Mouse (Mus musculus) MEL (cell line): ENCODE measurements around the gene Gpr19. TPM values are rescaled to one million over a fixed set of nuclear protein-coding genes. Genes with fewer than 3 reads are reported as not detected.
A peak's percentile ranks its signal among the peaks of the same experiment; 100 is the strongest.

Experiments
- DNase-seq: peaks from one replicate; pipeline ENCODE4 v3.0.0; 2011; ENCODE audit warnings: low read depth, low spot score
- H3K27ac ChIP-seq: 2 replicates; pipeline ENCODE4 v1.5.1; 2012; ENCODE audit warnings: low read depth, mild to moderate bottlenecking, control low read depth, low read length, moderate library complexity; ENCODE audit not compliant: control insufficient read depth
- H3K27me3 ChIP-seq, 2 experiments: fragments of 150-350 bp in 1 of 2; sonication (generic) in 1 of 2; 2 replicates each; pipeline ENCODE4 v1.6.1; 2012; ENCODE audit warnings: low read length in 2 of 2, mild to moderate bottlenecking in 2 of 2, improper control_type of control experiment in 1 of 2, moderate library complexity in 1 of 2; ENCODE audit not compliant: insufficient read depth in 2 of 2, control insufficient read depth in 1 of 2
- H3K36me3 ChIP-seq, 2 experiments: 2 replicates each; pipeline ENCODE4 v1.6.1; 2012 to 2014; ENCODE audit warnings: low read length in 2 of 2, improper control_type of control experiment in 1 of 2, inconsistent platforms in 1 of 2, mild to moderate bottlenecking in 1 of 2; ENCODE audit not compliant: insufficient read depth in 2 of 2, control insufficient read depth in 1 of 2
- H3K4me1 ChIP-seq, 2 experiments: fragments of 150-350 bp in 1 of 2; sonication (generic) in 1 of 2; 2 replicates each; pipeline ENCODE4 v1.6.1; 2012; ENCODE audit warnings: low read length in 2 of 2, improper control_type of control experiment in 1 of 2, mild to moderate bottlenecking in 1 of 2; ENCODE audit not compliant: insufficient read depth in 2 of 2, control insufficient read depth in 1 of 2
- H3K4me3 ChIP-seq, 2 experiments: fragments of 150-350 bp in 1 of 2; sonication (generic) in 1 of 2; 2 replicates each; pipeline ENCODE4 v1.5.1; 2012; ENCODE audit warnings: low read depth in 2 of 2, low read length in 2 of 2, mild to moderate bottlenecking in 2 of 2, moderate library complexity in 2 of 2, control low read depth in 1 of 2, improper control_type of control experiment in 1 of 2; ENCODE audit not compliant: control insufficient read depth in 1 of 2, insufficient read depth in 1 of 2
- H3K79me2 ChIP-seq: 2 replicates; pipeline ENCODE4 v1.6.1; 2012; ENCODE audit warnings: mild to moderate bottlenecking, low read length, moderate library complexity; ENCODE audit not compliant: control insufficient read depth, poor library complexity, insufficient read depth
- H3K9ac ChIP-seq: 2 replicates; pipeline ENCODE4 v1.6.1; 2012; ENCODE audit warnings: low read depth, mild to moderate bottlenecking, control low read depth, low read length, moderate library complexity; ENCODE audit not compliant: control insufficient read depth, poor library complexity, severe bottlenecking
- H3K9me3 ChIP-seq: fragments of 150-350 bp; sonication (generic); replicated peaks from 2 replicates; pipeline ENCODE4 v1.6.1; 2012; ENCODE audit warnings: mild to moderate bottlenecking, low read length, improper control_type of control experiment, moderate library complexity; ENCODE audit not compliant: insufficient read depth
- BHLHE40 ChIP-seq: IDR thresholded peaks from 2 replicates; pipeline ENCODE4 v1.6.1; 2012; ENCODE audit warnings: low read depth, mild to moderate bottlenecking, inconsistent platforms, low read length, improper control_type of control experiment, borderline replicate concordance
- CHD1 ChIP-seq: IDR thresholded peaks from 2 replicates; pipeline ENCODE4 v1.6.1; 2012; ENCODE audit warnings: low read depth, mild to moderate bottlenecking, inconsistent platforms, low read length, improper control_type of control experiment
- CTCF ChIP-seq, 3 experiments: IDR thresholded peaks in 2 of 3; conservative IDR thresholded peaks in 1 of 3; 2 replicates each; pipeline ENCODE4 v1.5.1; 2011 to 2012; ENCODE audit warnings: low read length in 3 of 3, low read depth in 2 of 3, mild to moderate bottlenecking in 2 of 3, improper control_type of control experiment in 1 of 3, inconsistent platforms in 1 of 3, mixed read lengths in 1 of 3, moderate library complexity in 1 of 3; ENCODE audit not compliant: control insufficient read depth in 1 of 3, insufficient read depth in 1 of 3, poor library complexity in 1 of 3, severe bottlenecking in 1 of 3
- ELF1 ChIP-seq: IDR thresholded peaks from 2 replicates; pipeline ENCODE4 v1.6.1; 2014; ENCODE audit warnings: low read depth, mild to moderate bottlenecking, inconsistent platforms, low read length, improper control_type of control experiment, moderate library complexity
- EP300 ChIP-seq, 2 experiments: IDR thresholded peaks; 2 replicates each; pipeline ENCODE4 v1.6.1; 2011; ENCODE audit warnings: improper control_type of control experiment in 2 of 2, low read length in 2 of 2, low read depth in 1 of 2, mild to moderate bottlenecking in 1 of 2
- ETS1 ChIP-seq: IDR thresholded peaks from 2 replicates; pipeline ENCODE4 v1.6.1; 2012; ENCODE audit warnings: low read depth, mild to moderate bottlenecking, inconsistent platforms, low read length, improper control_type of control experiment, moderate library complexity
- GATA1 ChIP-seq: IDR thresholded peaks from 2 replicates; pipeline ENCODE4 v1.6.1; 2011; ENCODE audit warnings: low read depth, low read length, improper control_type of control experiment
- HCFC1 ChIP-seq: IDR thresholded peaks from 2 replicates; pipeline ENCODE4 v1.6.1; 2012; ENCODE audit warnings: low read depth, mild to moderate bottlenecking, inconsistent platforms, low read length, improper control_type of control experiment, moderate library complexity
- MAX ChIP-seq: IDR thresholded peaks from 2 replicates; pipeline ENCODE4 v1.6.1; 2011; ENCODE audit warnings: low read length, improper control_type of control experiment
- MEF2A ChIP-seq: IDR thresholded peaks from 2 replicates; pipeline ENCODE4 v1.6.1; 2014; ENCODE audit warnings: low read depth, mild to moderate bottlenecking, inconsistent platforms, low read length, improper control_type of control experiment; ENCODE audit not compliant: poor library complexity, insufficient replicate concordance, severe bottlenecking; ENCODE audit errors: extremely low read depth
- MXI1 ChIP-seq: IDR thresholded peaks from 2 replicates; pipeline ENCODE4 v1.6.1; 2011; ENCODE audit warnings: mild to moderate bottlenecking, low read depth, low read length, improper control_type of control experiment
- NELFE ChIP-seq: IDR thresholded peaks from 2 replicates; pipeline ENCODE4 v1.6.1; 2011; ENCODE audit warnings: low read depth, low read length, improper control_type of control experiment
- NRF1 ChIP-seq: IDR thresholded peaks from 2 replicates; pipeline ENCODE4 v1.6.1; 2014; ENCODE audit warnings: low read depth, mild to moderate bottlenecking, inconsistent platforms, low read length, improper control_type of control experiment, moderate library complexity; ENCODE audit not compliant: poor library complexity, insufficient read depth, severe bottlenecking
- POLR2A ChIP-seq, 2 experiments: IDR thresholded peaks; 2 replicates each; pipeline ENCODE4 v1.6.1; 2011 to 2012; ENCODE audit warnings: low read length in 2 of 2, mild to moderate bottlenecking in 2 of 2, control low read depth in 1 of 2, improper control_type of control experiment in 1 of 2, low read depth in 1 of 2, moderate library complexity in 1 of 2; ENCODE audit not compliant: control insufficient read depth in 1 of 2, insufficient read depth in 1 of 2, poor library complexity in 1 of 2
- POLR2AphosphoS2 ChIP-seq: IDR thresholded peaks from 2 replicates; pipeline ENCODE4 v1.6.1; 2011; ENCODE audit warnings: low read length, improper control_type of control experiment
- RAD21 ChIP-seq: IDR thresholded peaks from 2 replicates; pipeline ENCODE4 v1.6.1; 2011; ENCODE audit warnings: mild to moderate bottlenecking, low read depth, low read length, improper control_type of control experiment
- TAL1 ChIP-seq: IDR thresholded peaks from 2 replicates; pipeline ENCODE4 v1.6.1; 2012; ENCODE audit warnings: mild to moderate bottlenecking, inconsistent platforms, low read length, moderate library complexity, mixed read lengths
- TCF12 ChIP-seq: IDR thresholded peaks from 2 replicates; pipeline ENCODE4 v1.6.1; 2014; ENCODE audit warnings: low read depth, mild to moderate bottlenecking, inconsistent platforms, low read length, improper control_type of control experiment, moderate library complexity
- UBTF ChIP-seq: IDR thresholded peaks from 2 replicates; pipeline ENCODE4 v1.6.1; 2012; ENCODE audit warnings: low read depth, mild to moderate bottlenecking, inconsistent platforms, low read length, improper control_type of control experiment, moderate library complexity, borderline replicate concordance; ENCODE audit not compliant: insufficient read depth
- USF1 ChIP-seq: IDR thresholded peaks from 2 replicates; pipeline ENCODE4 v1.6.1; 2014; ENCODE audit warnings: low read depth, mild to moderate bottlenecking, inconsistent platforms, low read length, improper control_type of control experiment, moderate library complexity
- USF2 ChIP-seq, 2 experiments: IDR thresholded peaks; 2 replicates each; pipeline ENCODE4 v1.6.1; 2011 to 2012; ENCODE audit warnings: improper control_type of control experiment in 2 of 2, low read length in 2 of 2, borderline replicate concordance in 1 of 2, inconsistent platforms in 1 of 2, low read depth in 1 of 2, mild to moderate bottlenecking in 1 of 2; ENCODE audit not compliant: insufficient read depth in 1 of 2
- ZC3H11A ChIP-seq: IDR thresholded peaks from 2 replicates; pipeline ENCODE4 v1.6.1; 2012; ENCODE audit warnings: low read depth, mild to moderate bottlenecking, inconsistent platforms, low read length, improper control_type of control experiment
- ZKSCAN1 ChIP-seq: IDR thresholded peaks from 2 replicates; pipeline ENCODE4 v1.6.1; 2012; ENCODE audit warnings: low read depth, mild to moderate bottlenecking, inconsistent platforms, low read length, improper control_type of control experiment, moderate library complexity
- ZMIZ1 ChIP-seq: IDR thresholded peaks from 2 replicates; pipeline ENCODE4 v1.6.1; 2012; ENCODE audit warnings: low read depth, mild to moderate bottlenecking, inconsistent platforms, low read length, improper control_type of control experiment, moderate library complexity
- ZNF384 ChIP-seq: IDR thresholded peaks from 2 replicates; pipeline ENCODE4 v1.6.1; 2012; ENCODE audit warnings: low read depth, mild to moderate bottlenecking, inconsistent platforms, low read length, improper control_type of control experiment
- polyA plus RNA-seq, 2 experiments: library from polyadenylated mRNA; stranded (reverse) in 1 of 2; unstranded in 1 of 2; fragments of >175 nt in 1 of 2; fragments of >200 nt in 1 of 2; gene quantifications; 2 replicates each; pipeline versions ENCODE4 v1.2.1 to v1.2.4; 2012; ENCODE audit warnings: low replicate concordance in 2 of 2, low read depth in 1 of 2; ENCODE audit not compliant: insufficient read length in 2 of 2, insufficient read depth in 1 of 2, missing spikeins in 1 of 2
- total RNA-seq: library from RNA; depleted of rRNA; stranded (reverse); fragments of 300-350 nt; gene quantifications from 2 replicates; pipeline ENCODE4 v1.2.3, GENCODE M21; 2012

Gene Gpr19
- total and polyA plus RNA-seq, 3 experiments = 8.4 to 11.7 TPM; not detected in 1

- no peaks in the 10 kb centered on the region for H3K27me3 ChIP-seq
- TF ChIP-seq POLR2AphosphoS2 = no peak
- TF ChIP-seq CTCF (IDR thresholded peaks at IDR 0.05 in 2 of 3, conservative IDR thresholded peaks at IDR 0.05 in 1 of 3; ENCODE audit: control insufficient read depth in 1 of 3, insufficient read depth in 1 of 3, low read depth in 2 of 3, low read length in 3 of 3, poor library complexity in 1 of 3, severe bottlenecking in 1 of 3) = peak; percentile 22 to 58 (median 57); a peak in 5 of 6 replicates
- TF ChIP-seq UBTF = no peak
- peak; percentile 35 for TF ChIP-seq RAD21
- TF ChIP-seq ZNF384 = peak; percentile 83
- no peak overlapping the region for H3K9ac ChIP-seq
- H3K4me1 ChIP-seq = no peaks in the 10 kb centered on the region
- peak; percentile 76 for DNase-seq
- H3K4me3 ChIP-seq = no peak overlapping the region
- H3K36me3 ChIP-seq = no peaks in the 10 kb centered on the region
- no peak overlapping the region for H3K27ac ChIP-seq
- no peaks in the 10 kb centered on the region for H3K79me2 ChIP-seq
- no peaks in the 10 kb centered on the region for H3K9me3 ChIP-seq
These were observed 31.1 kb downstream of the Gpr19 start for GRCm38 (mm10) chr6:134867325-134867724.

GRCm38 (mm10) chr6:134866113-134866512, 32.3 kb downstream of the Gpr19 start:
- no peak overlapping the region for H3K27ac ChIP-seq
- DNase-seq = no peak

GRCm38 (mm10) chr6:134863146-134863545, 35.2 kb downstream of the Gpr19 start:
- no peaks in the 10 kb centered on the region for H3K9me3 ChIP-seq
- H3K9ac ChIP-seq = no peak overlapping the region
- no peaks in the 10 kb centered on the region for H3K4me1 ChIP-seq
- peak; percentile 79 for DNase-seq
- no peaks in the 10 kb centered on the region for H3K36me3 ChIP-seq
- H3K27ac ChIP-seq = no peak overlapping the region
- H3K27me3 ChIP-seq = no peaks in the 10 kb centered on the region
- no peak overlapping the region for H3K4me3 ChIP-seq
- H3K79me2 ChIP-seq = no peaks in the 10 kb centered on the region
- TF ChIP-seq RAD21 (peak; percentile 81), GATA1 (no peak), ZNF384 (no peak), ETS1 (no peak), ZKSCAN1 (no peak), CTCF (IDR thresholded peaks at IDR 0.05 in 2 of 3, conservative IDR thresholded peaks at IDR 0.05 in 1 of 3; ENCODE audit: control insufficient read depth in 1 of 3, insufficient read depth in 1 of 3, low read depth in 2 of 3, low read length in 3 of 3, poor library complexity in 1 of 3, severe bottlenecking in 1 of 3) (peak; percentile 94 to 98 (median 97)), MXI1 (no peak), POLR2A (IDR thresholded peaks at IDR 0.05; ENCODE audit: control insufficient read depth in 1 of 2, insufficient read depth in 1 of 2, low read depth in 1 of 2, low read length in 2 of 2, poor library complexity in 1 of 2) (no peak), BHLHE40 (0 out of 2 replicates have a peak, but pooled peaks have one; percentile 41), ELF1 (no peak), NRF1 (no peak), USF1 (no peak), TCF12 (no peak), MAX (no peak), MEF2A (no peak), ZMIZ1 (no peak)

More at GRCm38 (mm10) chr6:134866113-134866512, 32.3 kb downstream of the Gpr19 start:
- Histone ChIP-seq H3K4me3 (no peak overlapping the region), H3K9ac (no peak overlapping the region), H3K4me1 (no peaks in the 10 kb centered on the region), H3K79me2 (no peaks in the 10 kb centered on the region), H3K27me3 (no peaks in the 10 kb centered on the region), H3K36me3 (no peaks in the 10 kb centered on the region), H3K9me3 (no peaks in the 10 kb centered on the region)
- TF ChIP-seq EP300 (IDR thresholded peaks at IDR 0.05; ENCODE audit: low read depth in 1 of 2, low read length in 2 of 2) (no peak), MEF2A (no peak), ZMIZ1 (no peak), ZKSCAN1 (no peak), NELFE (no peak), CTCF (IDR thresholded peaks at IDR 0.05 in 2 of 3, conservative IDR thresholded peaks at IDR 0.05 in 1 of 3; ENCODE audit: control insufficient read depth in 1 of 3, insufficient read depth in 1 of 3, low read depth in 2 of 3, low read length in 3 of 3, poor library complexity in 1 of 3, severe bottlenecking in 1 of 3) (no peak), TAL1 (no peak), USF2 (IDR thresholded peaks at IDR 0.05; ENCODE audit: borderline replicate concordance in 1 of 2, insufficient read depth in 1 of 2, low read depth in 1 of 2, low read length in 2 of 2) (no peak), MAX (no peak), RAD21 (no peak), BHLHE40 (no peak), POLR2AphosphoS2 (no peak), HCFC1 (no peak), ZC3H11A (no peak), CHD1 (no peak), POLR2A (IDR thresholded peaks at IDR 0.05; ENCODE audit: control insufficient read depth in 1 of 2, insufficient read depth in 1 of 2, low read depth in 1 of 2, low read length in 2 of 2, poor library complexity in 1 of 2) (no peak)
